Mouse (Mus musculus): Measurements from ENCODE around the gene Aff3. TPM values are rescaled to one million over a fixed set of nuclear protein-coding genes. Genes with fewer than 3 reads are reported as not detected.
A peak's percentile ranks its signal among the peaks of the same experiment; 100 is the strongest.

Gene Aff3
- polyA plus RNA-seq, 1 experiment, result 2.2 TPM

DNA sequence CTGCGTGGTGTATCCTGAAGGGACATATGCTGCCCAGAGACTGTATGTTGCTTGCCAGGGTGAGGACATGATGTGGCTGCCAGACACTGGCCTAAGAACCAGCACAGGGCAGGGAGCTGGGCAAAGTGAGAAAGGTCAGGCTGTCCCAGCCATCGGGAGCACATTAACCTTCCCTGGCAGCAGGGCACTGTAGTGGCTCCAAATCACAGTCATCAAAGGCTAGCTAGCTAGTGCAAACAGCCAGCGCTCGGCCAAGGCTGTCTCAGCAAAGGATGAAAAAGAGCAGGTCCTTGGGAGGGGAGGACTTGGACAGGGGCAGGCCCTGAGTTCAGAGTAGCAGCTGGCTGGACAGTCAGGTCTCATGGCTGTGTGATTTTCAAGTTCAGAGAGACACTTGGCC, 423.0 kb downstream of the Aff3 start:
- H3K36me3 ChIP-seq (ENCODE audit: control insufficient read depth, insufficient read depth, low read length), result no peaks in the 10 kb centered on the region
- TF ChIP-seq CTCF (conservative IDR thresholded peaks at IDR 0.05; ENCODE audit: insufficient read depth, insufficient read length, low read depth, low read length) (no peak), POLR2A (IDR thresholded peaks at IDR 0.05; ENCODE audit: low read depth, low read length) (no peak)
- WGBS, result 48% methylated on average over 4 of the region's 4 CpGs
- no peak overlapping the region for H3K27ac ChIP-seq (ENCODE audit: insufficient read depth, low read depth, low read length)
- DNase-seq, result peak; percentile 76
- H3K4me1 ChIP-seq (ENCODE audit: control insufficient read depth, insufficient read depth, low read length), result peaks cover 5% of the 10 kb centered on the region; the same call in 1 of the 2 replicates
- H3K4me3 ChIP-seq (ENCODE audit: insufficient read depth, low read depth, low read length), result no peak overlapping the region
- H3K27me3 ChIP-seq (replicated peaks; ENCODE audit: control insufficient read depth, insufficient read depth, low read length), result no peaks in the 10 kb centered on the region

DNA sequence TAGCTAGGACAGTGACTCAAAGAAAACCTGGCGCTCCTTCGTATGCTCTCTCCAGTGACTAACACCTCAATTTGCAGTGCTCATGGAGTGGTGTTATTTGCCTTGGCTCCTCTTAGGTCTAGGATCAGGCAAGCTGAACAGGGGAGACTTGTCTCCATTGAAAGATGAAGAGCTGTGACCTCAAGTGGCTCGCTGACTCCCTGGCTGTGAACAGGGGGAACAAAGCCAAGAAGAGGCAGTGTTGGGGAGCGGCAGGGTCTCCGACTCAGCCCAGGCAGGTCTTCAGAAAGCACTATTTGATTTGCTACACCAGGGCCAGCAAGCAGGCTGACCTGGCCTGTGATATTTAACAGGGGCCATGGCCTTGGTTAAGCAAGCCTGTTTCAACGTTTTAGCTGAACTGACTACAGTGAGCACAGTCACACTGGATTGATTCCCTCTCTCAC, 423.5 kb downstream of the Aff3 start:
- Histone ChIP-seq H3K36me3 (ENCODE audit: control insufficient read depth, insufficient read depth, low read length) (no peaks in the 10 kb centered on the region), H3K4me3 (ENCODE audit: insufficient read depth, low read depth, low read length) (no peak overlapping the region), H3K27ac (ENCODE audit: insufficient read depth, low read depth, low read length) (no peak overlapping the region), H3K27me3 (replicated peaks; ENCODE audit: control insufficient read depth, insufficient read depth, low read length) (no peaks in the 10 kb centered on the region), H3K4me1 (ENCODE audit: control insufficient read depth, insufficient read depth, low read length) (peaks cover 5% of the 10 kb centered on the region; the same call in 1 of the 2 replicates)
- WGBS, result 67% methylated on average over 6 of the region's 6 CpGs
- TF ChIP-seq POLR2A (IDR thresholded peaks at IDR 0.05; ENCODE audit: low read depth, low read length), result no peak
- no peak for TF ChIP-seq CTCF (conservative IDR thresholded peaks at IDR 0.05; ENCODE audit: insufficient read depth, insufficient read length, low read depth, low read length)
- peak; percentile 33 for DNase-seq

DNA sequence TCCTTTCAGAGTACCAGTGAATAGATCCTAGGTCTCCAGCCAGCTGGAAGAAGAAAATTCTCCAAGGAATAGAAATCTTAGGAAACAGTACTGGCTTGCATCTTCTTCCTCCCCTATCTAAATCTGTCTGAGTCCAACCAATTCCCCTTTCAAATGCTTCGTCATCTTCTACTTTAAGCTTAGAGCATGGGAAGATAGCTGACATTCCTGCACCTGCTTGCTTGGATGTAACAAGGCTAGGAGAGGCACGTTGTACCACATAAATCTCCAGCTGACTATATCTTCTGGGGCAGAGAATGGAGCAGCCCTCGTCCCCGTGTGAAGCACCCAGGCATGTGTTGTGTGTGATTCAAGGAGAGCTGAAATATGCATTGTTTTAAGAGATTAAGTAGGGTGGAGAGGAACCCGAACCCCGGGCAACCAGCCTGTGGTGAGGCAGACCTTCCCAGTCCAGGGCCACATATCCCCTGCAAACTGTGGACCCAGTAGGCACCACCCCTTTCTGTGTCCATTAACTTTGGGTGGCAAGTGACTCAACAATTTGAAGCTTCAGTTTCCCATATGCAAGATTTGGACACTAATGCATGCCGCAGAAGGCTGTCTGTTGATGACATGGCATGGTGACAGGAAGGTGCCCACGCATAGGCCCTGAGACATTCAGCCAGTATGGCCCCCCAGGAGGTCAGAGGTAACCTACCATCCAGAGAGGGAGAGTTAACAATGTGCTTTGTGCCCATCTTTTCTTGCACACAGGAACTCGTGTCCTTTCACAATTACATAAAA, 424.1 kb downstream of the Aff3 start:
- Histone ChIP-seq H3K36me3 (ENCODE audit: control insufficient read depth, insufficient read depth, low read length) (no peaks in the 10 kb centered on the region), H3K27me3 (replicated peaks; ENCODE audit: control insufficient read depth, insufficient read depth, low read length) (no peaks in the 10 kb centered on the region), H3K4me1 (ENCODE audit: control insufficient read depth, insufficient read depth, low read length) (peaks cover 5% of the 10 kb centered on the region; the same call in 1 of the 2 replicates), H3K27ac (ENCODE audit: insufficient read depth, low read depth, low read length) (no peak overlapping the region), H3K4me3 (ENCODE audit: insufficient read depth, low read depth, low read length) (no peak overlapping the region)
- TF ChIP-seq CTCF (conservative IDR thresholded peaks at IDR 0.05; ENCODE audit: insufficient read depth, insufficient read length, low read depth, low read length), result no peak
- no peak for TF ChIP-seq POLR2A (IDR thresholded peaks at IDR 0.05; ENCODE audit: low read depth, low read length)
- 82% methylated on average over 9 of the region's 9 CpGs for WGBS
- no peak for DNase-seq

DNA sequence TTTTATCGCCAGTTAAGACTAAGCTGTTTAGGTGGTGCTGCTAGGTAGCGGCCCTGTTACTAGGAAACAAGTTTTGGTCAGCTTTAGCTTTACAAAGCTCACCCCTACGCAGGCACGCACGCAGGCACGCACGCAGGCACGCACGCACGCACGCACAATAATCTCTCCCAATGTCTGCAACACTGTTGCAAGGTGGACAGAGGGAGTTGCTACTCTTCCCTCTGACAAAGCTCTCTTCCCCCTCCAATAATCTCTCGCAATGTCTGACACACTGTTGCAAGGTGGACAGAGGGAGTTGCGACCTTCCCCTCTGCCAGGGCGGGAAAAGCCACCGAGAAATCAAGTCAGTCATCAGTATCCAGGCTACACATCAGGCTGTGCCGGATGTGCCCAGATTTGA, 425.2 kb downstream of the Aff3 start:
- no peak overlapping the region for H3K27ac ChIP-seq (ENCODE audit: insufficient read depth, low read depth, low read length)
- DNase-seq, result no peak
- 87% methylated on average over 16 of the region's 16 CpGs for WGBS

DNA sequence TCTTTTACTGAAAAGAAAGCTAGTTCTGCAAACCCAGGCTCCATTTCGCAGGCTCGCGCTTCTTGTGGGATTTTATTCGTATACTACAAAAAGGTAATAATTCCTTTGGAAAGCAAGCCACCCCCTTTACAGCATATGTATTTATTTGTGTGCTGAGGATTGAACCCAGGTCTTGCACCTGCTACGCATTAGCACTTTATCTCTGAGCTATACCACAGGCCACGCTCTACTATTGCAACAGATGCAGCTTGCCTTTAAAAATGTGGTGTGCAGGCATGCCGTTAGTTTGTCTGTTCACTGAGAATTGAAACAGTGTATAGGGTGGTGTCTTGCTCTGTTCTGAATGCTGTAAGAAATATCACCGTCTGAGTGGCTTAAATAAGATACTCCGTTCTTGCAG, 426.9 kb downstream of the Aff3 start:
- no peak for TF ChIP-seq CTCF (conservative IDR thresholded peaks at IDR 0.05; ENCODE audit: insufficient read depth, insufficient read length, low read depth, low read length)
- no peak for TF ChIP-seq POLR2A (IDR thresholded peaks at IDR 0.05; ENCODE audit: low read depth, low read length)
- 97% methylated on average over 9 of the region's 9 CpGs for WGBS
- no peaks in the 10 kb centered on the region for H3K36me3 ChIP-seq (ENCODE audit: control insufficient read depth, insufficient read depth, low read length)

More for the DNA sequence above, 425.2 kb downstream of the Aff3 start:
- H3K4me3 ChIP-seq (ENCODE audit: insufficient read depth, low read depth, low read length), result no peak overlapping the region
- H3K27me3 ChIP-seq (replicated peaks; ENCODE audit: control insufficient read depth, insufficient read depth, low read length), result no peaks in the 10 kb centered on the region
- H3K36me3 ChIP-seq (ENCODE audit: control insufficient read depth, insufficient read depth, low read length), result no peaks in the 10 kb centered on the region
- peaks cover 5% of the 10 kb centered on the region; the same call in 1 of the 2 replicates for H3K4me1 ChIP-seq (ENCODE audit: control insufficient read depth, insufficient read depth, low read length)
- TF ChIP-seq POLR2A (IDR thresholded peaks at IDR 0.05; ENCODE audit: low read depth, low read length), result no peak
- no peak for TF ChIP-seq CTCF (conservative IDR thresholded peaks at IDR 0.05; ENCODE audit: insufficient read depth, insufficient read length, low read depth, low read length)

DNA sequence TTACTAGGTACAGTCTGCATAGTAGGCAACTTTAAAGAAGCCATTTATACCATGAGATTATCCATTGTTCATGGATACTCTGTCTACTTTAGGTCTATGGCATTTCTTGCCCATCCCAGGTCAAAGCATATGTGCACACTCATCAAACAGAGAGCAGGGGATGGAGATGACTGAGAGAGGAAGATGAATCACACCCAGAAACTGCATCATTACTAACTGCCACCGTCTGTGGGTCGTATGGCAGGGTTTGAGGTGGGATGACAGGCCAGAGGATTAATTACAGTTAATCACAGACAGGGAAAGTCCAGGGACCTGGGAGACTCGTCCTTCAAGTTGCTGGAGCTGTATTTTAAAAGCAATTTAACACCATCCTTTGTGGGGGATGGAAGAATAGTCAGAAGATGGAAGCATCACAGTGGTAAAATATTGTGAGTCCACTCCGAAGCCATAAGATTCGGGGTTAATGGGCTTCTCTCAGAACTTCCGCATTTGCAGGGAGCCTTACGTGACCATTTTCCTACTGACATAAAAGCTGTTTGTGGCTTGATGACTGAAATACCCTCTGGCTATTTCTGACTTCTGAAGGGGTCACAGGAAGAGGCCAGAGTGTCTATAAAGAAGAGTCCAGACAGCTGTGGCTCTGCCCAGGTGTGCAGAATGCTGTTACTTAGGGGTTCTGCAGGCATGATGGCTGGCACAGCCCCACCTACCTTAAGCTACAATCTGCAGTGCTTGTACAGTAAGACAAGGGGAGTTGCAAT, 427.5 kb downstream of the Aff3 start:
- Histone ChIP-seq H3K4me3 (ENCODE audit: insufficient read depth, low read depth, low read length) (no peak overlapping the region), H3K36me3 (ENCODE audit: control insufficient read depth, insufficient read depth, low read length) (no peaks in the 10 kb centered on the region), H3K27ac (ENCODE audit: insufficient read depth, low read depth, low read length) (no peak overlapping the region), H3K27me3 (replicated peaks; ENCODE audit: control insufficient read depth, insufficient read depth, low read length) (no peaks in the 10 kb centered on the region), H3K4me1 (ENCODE audit: control insufficient read depth, insufficient read depth, low read length) (peaks cover 5% of the 10 kb centered on the region; the same call in 1 of the 2 replicates)
- TF ChIP-seq POLR2A (IDR thresholded peaks at IDR 0.05; ENCODE audit: low read depth, low read length), result no peak
- WGBS, result 64% methylated on average over 7 of the region's 7 CpGs
- no peak for DNase-seq

More for the DNA sequence above, 426.9 kb downstream of the Aff3 start:
- no peak overlapping the region for H3K27ac ChIP-seq (ENCODE audit: insufficient read depth, low read depth, low read length)
- DNase-seq, result no peak
- H3K27me3 ChIP-seq (replicated peaks; ENCODE audit: control insufficient read depth, insufficient read depth, low read length), result no peaks in the 10 kb centered on the region
- H3K4me1 ChIP-seq (ENCODE audit: control insufficient read depth, insufficient read depth, low read length), result peaks cover 5% of the 10 kb centered on the region; the same call in 1 of the 2 replicates
- no peak overlapping the region for H3K4me3 ChIP-seq (ENCODE audit: insufficient read depth, low read depth, low read length)

DNA sequence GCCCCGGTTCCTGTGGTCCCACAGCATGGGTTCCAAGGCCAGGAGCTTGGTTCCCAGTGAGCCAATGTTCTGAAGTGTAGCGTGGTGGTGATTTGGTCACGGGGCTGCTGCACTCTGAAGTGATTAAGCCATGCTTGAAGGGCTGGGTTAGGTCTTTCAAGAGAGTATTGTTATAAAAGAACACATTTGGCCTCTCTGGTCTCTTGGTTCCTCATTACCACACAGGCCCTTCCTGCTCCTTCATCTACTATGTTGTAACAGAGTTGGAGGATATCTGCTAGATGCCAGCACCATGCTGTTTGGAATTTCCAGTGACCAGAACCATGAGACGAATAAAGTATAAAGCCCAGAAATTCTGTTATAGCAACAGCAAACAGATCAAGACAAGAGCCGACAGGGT, 431.6 kb downstream of the Aff3 start:
- Histone ChIP-seq H3K36me3 (ENCODE audit: control insufficient read depth, insufficient read depth, low read length) (no peaks in the 10 kb centered on the region), H3K27ac (ENCODE audit: insufficient read depth, low read depth, low read length) (no peak overlapping the region), H3K4me1 (ENCODE audit: control insufficient read depth, insufficient read depth, low read length) (no peaks in the 10 kb centered on the region), H3K4me3 (ENCODE audit: insufficient read depth, low read depth, low read length) (no peak overlapping the region), H3K27me3 (replicated peaks; ENCODE audit: control insufficient read depth, insufficient read depth, low read length) (no peaks in the 10 kb centered on the region)
- 76% methylated on average over 5 of the region's 5 CpGs for WGBS
- no peak for DNase-seq
- no peak for TF ChIP-seq POLR2A (IDR thresholded peaks at IDR 0.05; ENCODE audit: low read depth, low read length)
